Comparison of ENCODE assay signal across 21 mouse cellular contexts in the genomic region with DNA sequence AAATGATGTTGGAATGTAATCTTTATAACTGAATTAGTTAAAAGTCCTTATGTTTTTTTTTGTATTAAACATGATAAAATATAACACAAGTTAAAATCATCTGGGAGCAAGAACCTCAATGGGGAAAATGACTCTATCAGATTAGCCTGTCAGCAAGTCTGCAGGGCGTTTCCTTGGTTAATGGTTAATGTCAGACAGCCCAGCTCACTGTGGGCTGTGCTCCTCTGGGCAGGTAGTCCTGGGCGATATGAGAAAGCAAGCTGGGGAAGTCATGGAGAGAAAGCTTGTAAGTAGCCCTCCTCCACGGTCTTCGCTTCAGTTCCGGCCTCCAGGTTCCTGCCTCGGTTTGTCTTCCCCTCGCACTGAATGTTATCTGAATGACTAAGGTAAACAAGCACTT.
A peak's percentile ranks its signal among the peaks of the same experiment; 100 is the strongest.
DNase-seq lines count a peak whose midpoint lies in the region; ATAC-seq and TF ChIP-seq lines count a peak whose summit lies in the region.
"Had no signal": no experiment of that assay in that cellular context is flagged by ENCODE, and none has a peak within 500 bp of the region (broad histone marks: within the 10 kb centered on the region; RNA-seq: fewer than 3 reads in every experiment).

No protein-coding gene starts in this region.

- no peaks in the 10 kb centered on the region for H3K36me3 ChIP-seq in heart, embryonic 10.5 days
- no peaks in the 10 kb centered on the region for H3K36me3 ChIP-seq in heart, embryonic 12.5 days
- H3K36me3 ChIP-seq in stomach, postnatal 0 days (ENCODE audit: control insufficient read depth, insufficient read depth, low read length) = no peaks in the 10 kb centered on the region
- H3K36me3 ChIP-seq: forebrain, embryonic 10.5 days; heart, embryonic 13.5 days; hindbrain, embryonic 13.5 days; limb, embryonic 12.5 days; liver, embryonic 15.5 days; midbrain, embryonic 13.5 days; neural tube, embryonic 13.5 days had no signal

- no peak overlapping the region for H3K4me2 ChIP-seq in heart, embryonic 12.5 days
- H3K4me2 ChIP-seq in stomach, postnatal 0 days (replicated peaks; ENCODE audit: low read depth) = no peak overlapping the region
- H3K4me2 ChIP-seq: heart, embryonic 13.5 days; hindbrain, embryonic 13.5 days; limb, embryonic 12.5 days; liver, embryonic 15.5 days; midbrain, embryonic 13.5 days; neural tube, embryonic 13.5 days had no signal

- H3K27ac ChIP-seq in heart, embryonic 10.5 days = 0 out of 2 replicates have a peak overlapping the region, but pooled peaks have one; percentile 42
- no peak overlapping the region for H3K27ac ChIP-seq in heart, embryonic 12.5 days (ENCODE audit: poor library complexity, severe bottlenecking)
- H3K27ac ChIP-seq in stomach, postnatal 0 days (replicated peaks) = no peak overlapping the region
- H3K27ac ChIP-seq: forebrain, embryonic 10.5 days; heart, embryonic 13.5 days; hindbrain, embryonic 13.5 days; limb, embryonic 12.5 days; liver, embryonic 15.5 days; midbrain, embryonic 13.5 days; neural tube, embryonic 13.5 days had no signal

- no peak for TF ChIP-seq CTCF in stomach, postnatal 0 days (IDR thresholded peaks at IDR 0.05; ENCODE audit: low read depth)

- 8% methylated on average over 7 of the region's 7 CpGs for WGBS in heart, embryonic 10.5 days
- 16% methylated on average over 7 of the region's 7 CpGs for WGBS in heart, embryonic 12.5 days
- 47% methylated on average over 7 of the region's 7 CpGs for WGBS in stomach, postnatal 0 days

- no peak for TF ChIP-seq EP300 in stomach, postnatal 0 days (optimal IDR thresholded peaks at IDR 0.05)

- peaks cover 13% of the 10 kb centered on the region; the same call in 1 of the 2 replicates for H3K4me1 ChIP-seq in heart, embryonic 10.5 days
- H3K4me1 ChIP-seq in heart, embryonic 12.5 days (replicated peaks) = peaks cover 6% of the 10 kb centered on the region; the same call in 1 of the 2 replicates
- no peaks in the 10 kb centered on the region for H3K4me1 ChIP-seq in stomach, postnatal 0 days (replicated peaks; ENCODE audit: control insufficient read depth, insufficient read depth)
- H3K4me1 ChIP-seq: forebrain, embryonic 10.5 days; hindbrain, embryonic 13.5 days; liver, embryonic 15.5 days; midbrain, embryonic 13.5 days had no signal

- no peak for ATAC-seq in heart, embryonic 12.5 days (ENCODE audit: insufficient number of reproducible peaks, low FRiP score)
- no peak for ATAC-seq in stomach, postnatal 0 days (ENCODE audit: low FRiP score, low TSS enrichment)
- ATAC-seq: midbrain, embryonic 13.5 days; Patski had no signal

- no peak for DNase-seq in heart, embryonic 10.5 days (ENCODE audit: low spot score)
- DNase-seq in kidney, adult 18-20 months = peak; percentile 9
- DNase-seq in kidney, postnatal 10 days = peak; percentile 28
- peak; percentile 32 for DNase-seq in stomach, postnatal 0 days (ENCODE audit: low spot score)
- no peak for DNase-seq in testis, postnatal 14 days (ENCODE audit: low spot score)
- no peak for DNase-seq in spleen, postnatal 10 days (ENCODE audit: low spot score in 2 of 2)
- DNase-seq in cerebellum, adult 9-10 months = no peak
- DNase-seq: adrenal gland, postnatal 14 days; cerebellum, adult 11-12 months; cerebellum, postnatal 36 days; lung, postnatal 14 days; right cerebral cortex, adult 18-20 months had no signal

- H3K9ac ChIP-seq in heart, embryonic 12.5 days = no peak overlapping the region
- H3K9ac ChIP-seq in stomach, postnatal 0 days (ENCODE audit: low read length) = no peak overlapping the region
- H3K9ac ChIP-seq: heart, embryonic 13.5 days; hindbrain, embryonic 13.5 days; limb, embryonic 12.5 days; liver, embryonic 15.5 days; midbrain, embryonic 13.5 days; neural tube, embryonic 13.5 days had no signal

- H3K4me3 ChIP-seq in heart, embryonic 10.5 days = no peak overlapping the region
- H3K4me3 ChIP-seq in heart, embryonic 12.5 days = no peak overlapping the region
- H3K4me3 ChIP-seq in stomach, postnatal 0 days (ENCODE audit: low read depth, low read length) = no peak overlapping the region
- H3K4me3 ChIP-seq: forebrain, embryonic 10.5 days; heart, embryonic 13.5 days; hindbrain, embryonic 13.5 days; limb, embryonic 12.5 days; liver, embryonic 15.5 days; midbrain, embryonic 13.5 days; neural tube, embryonic 13.5 days had no signal

- H3K9me3 ChIP-seq in heart, embryonic 10.5 days = no peaks in the 10 kb centered on the region
- no peaks in the 10 kb centered on the region for H3K9me3 ChIP-seq in heart, embryonic 12.5 days (replicated peaks)
- no peaks in the 10 kb centered on the region for H3K9me3 ChIP-seq in stomach, postnatal 0 days (ENCODE audit: control insufficient read depth, low read length)
- H3K9me3 ChIP-seq: forebrain, embryonic 10.5 days; heart, embryonic 13.5 days; hindbrain, embryonic 13.5 days; limb, embryonic 12.5 days; liver, embryonic 15.5 days; midbrain, embryonic 13.5 days; neural tube, embryonic 13.5 days had no signal

- no peaks in the 10 kb centered on the region for H3K27me3 ChIP-seq in heart, embryonic 10.5 days (ENCODE audit: insufficient read depth, poor library complexity, severe bottlenecking)
- no peaks in the 10 kb centered on the region for H3K27me3 ChIP-seq in heart, embryonic 12.5 days (replicated peaks)
- H3K27me3 ChIP-seq in stomach, postnatal 0 days (ENCODE audit: control insufficient read depth, insufficient read depth, low read length) = no peaks in the 10 kb centered on the region
- H3K27me3 ChIP-seq: heart, embryonic 13.5 days; hindbrain, embryonic 13.5 days; limb, embryonic 12.5 days; liver, embryonic 15.5 days; midbrain, embryonic 13.5 days; neural tube, embryonic 13.5 days; Patski had no signal

Comparison
In these comparisons a context has a peak if more than half of its experiments do, and no peak if none do; other contexts are left out.
1. DNase-seq: peak in kidney, adult 18-20 months (single experiment), kidney, postnatal 10 days (single experiment) and stomach, postnatal 0 days (single experiment); none in heart, embryonic 10.5 days (single experiment), testis, postnatal 14 days (single experiment), spleen, postnatal 10 days (0 of 2) and cerebellum, adult 9-10 months (single experiment).